Mouse (Mus musculus) bone marrow macrophage, adult 2 months (primary cell): ENCODE data around the gene Neurod6.

Experiments
- CTCF ChIP-seq: IDR thresholded peaks from 2 replicates; pipeline ENCODE4 v1.5.1; 2012; ENCODE audit warnings: low read depth, mild to moderate bottlenecking, low read length, moderate library complexity
- POLR2A ChIP-seq: IDR thresholded peaks from 2 replicates; pipeline ENCODE4 v1.6.1; 2012; ENCODE audit warnings: mild to moderate bottlenecking, low read depth, low read length, borderline replicate concordance

- TF ChIP-seq CTCF (no peak), POLR2A (no peak)
Observed at GRCm38 (mm10) chr6:55649996-55650395, 31.1 kb downstream of the Neurod6 start.
